Mouse (Mus musculus) liver, embryonic 13.5 days (tissue): ENCODE measurements around the gene Zp2. TPM values are rescaled to one million over a fixed set of nuclear protein-coding genes. Genes with fewer than 3 reads are reported as not detected.

ENCODE experiments used
- ATAC-seq: fragments of 200-750 bp; cut with Nextera tagmentation; 2 replicates; pipeline ENCODE4 v1.8.0; 2017; ENCODE audit warnings: low read depth, mild to moderate bottlenecking, moderate number of reproducible peaks, moderate library complexity
- DNase-seq: peaks from one replicate; pipeline ENCODE4 v3.0.0; 2022
- H3K27ac ChIP-seq: fragments of 300-500 bp; sonication (generic); 2 replicates; pipeline ENCODE4 v1.5.1; 2015; ENCODE audit warnings: moderate library complexity, mild to moderate bottlenecking, inconsistent platforms
- H3K27me3 ChIP-seq: fragments of 300-500 bp; sonication (generic); 2 replicates; pipeline ENCODE4 v1.6.1; 2015; ENCODE audit warnings: mild to moderate bottlenecking, inconsistent platforms
- H3K36me3 ChIP-seq: fragments of 300-500 bp; sonication (generic); 2 replicates; pipeline ENCODE4 v1.6.1; 2015; ENCODE audit warnings: mild to moderate bottlenecking, inconsistent platforms
- H3K4me1 ChIP-seq: fragments of 300-500 bp; sonication (generic); replicated peaks from 2 replicates; pipeline ENCODE4 v1.6.1; 2015; ENCODE audit warnings: inconsistent platforms
- H3K4me2 ChIP-seq: fragments of 300-500 bp; sonication (generic); 2 replicates; pipeline ENCODE4 v1.6.1; 2015; ENCODE audit warnings: inconsistent platforms, mild to moderate bottlenecking, moderate library complexity
- H3K4me3 ChIP-seq: fragments of 300-500 bp; sonication (generic); replicated peaks from 2 replicates; pipeline ENCODE4 v1.5.1; 2015; ENCODE audit warnings: mild to moderate bottlenecking, inconsistent platforms
- H3K9ac ChIP-seq: fragments of 300-500 bp; sonication (generic); 2 replicates; pipeline ENCODE4 v1.6.1; 2015; ENCODE audit warnings: mild to moderate bottlenecking, inconsistent platforms
- H3K9me3 ChIP-seq: fragments of 300-500 bp; sonication (generic); replicated peaks from 2 replicates; pipeline ENCODE4 v1.6.1; 2016; ENCODE audit warnings: inconsistent platforms
- WGBS: fragments of 180-500 bp; shearing (Covaris S2); methylation state at CpG from one replicate; pipeline ENCODE4 v1.1.7; 2015; ENCODE audit not compliant: insufficient replicate concordance; 5-methylcytosine and 5-hydroxymethylcytosine counted together
- polyA plus RNA-seq: library from polyadenylated mRNA; unstranded; fragments of >200 nt; fragmentation: Nextera tagmentation; extraction: Ambion mirVana; gene quantifications from 2 replicates; pipeline ENCODE4 v1.2.1, GENCODE M21; 2015

Zp2 gene
- polyA plus RNA-seq, 1 experiment from 2014 or later, result not detected

DNA sequence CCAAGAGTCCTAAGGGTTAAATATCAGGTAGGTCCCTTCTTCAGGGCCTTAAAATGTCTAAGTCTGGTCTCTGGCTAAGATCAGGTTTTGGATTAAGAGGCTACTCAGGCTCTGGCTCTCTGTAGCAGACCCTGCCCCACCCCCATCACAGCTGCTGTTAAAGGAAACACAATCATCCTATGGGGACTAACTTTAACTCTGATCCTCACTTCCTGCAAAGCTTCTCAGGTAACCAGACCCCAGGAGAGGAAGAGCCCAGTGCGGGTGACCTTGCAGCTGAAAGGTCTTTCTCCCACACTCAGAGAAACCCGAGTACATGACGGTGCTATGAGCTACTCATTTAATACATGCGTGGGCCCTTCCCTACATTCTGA is 17.4 kb downstream of the Zp2 start:
- DNase-seq, result no peak
- Histone ChIP-seq H3K36me3 (no peaks in the 10 kb centered on the region), H3K27ac (no peak overlapping the region), H3K4me2 (no peak overlapping the region), H3K4me3 (no peak overlapping the region), H3K9me3 (no peaks in the 10 kb centered on the region), H3K9ac (no peak overlapping the region), H3K27me3 (no peaks in the 10 kb centered on the region), H3K4me1 (no peaks in the 10 kb centered on the region)
- 48% methylated on average over 4 of the region's 4 CpGs for WGBS
- ATAC-seq, result no peak

DNA sequence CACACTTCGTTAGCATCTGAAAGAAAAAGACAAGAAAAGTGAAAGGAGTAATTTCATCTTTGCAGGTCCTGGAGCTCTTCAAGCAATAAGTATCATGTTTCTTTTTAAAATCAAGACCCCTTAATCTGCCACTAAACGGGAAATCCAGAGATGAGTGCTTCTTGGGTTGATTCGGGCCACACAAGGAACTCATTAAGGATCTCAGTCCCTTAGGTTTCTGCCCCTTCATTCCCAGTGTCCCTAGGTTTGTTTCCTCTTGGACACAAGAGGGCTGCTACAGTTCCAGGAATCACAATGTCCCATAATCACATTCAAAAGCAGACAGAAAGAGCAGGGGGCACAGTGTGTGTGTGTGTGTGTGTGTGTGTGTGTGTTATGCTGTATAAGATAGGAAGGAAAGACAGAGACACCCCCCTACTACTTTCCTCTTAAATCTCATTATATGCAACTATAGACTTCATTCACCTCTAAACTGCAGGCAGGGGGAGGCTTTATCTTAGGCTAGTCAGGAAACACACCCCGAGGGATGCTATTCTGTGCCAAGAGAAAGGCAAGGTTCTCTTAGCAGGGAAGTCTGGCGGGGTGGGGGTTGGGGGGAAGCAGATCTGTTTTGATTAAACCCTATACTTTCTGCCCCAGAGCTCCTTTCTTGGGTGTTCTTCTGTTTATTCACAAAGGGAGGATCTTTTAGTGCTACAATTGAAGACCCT is 18.0 kb downstream of the Zp2 start:
- DNase-seq, result no peak
- H3K4me3 ChIP-seq, result no peak overlapping the region
- ATAC-seq, result no peak

DNA sequence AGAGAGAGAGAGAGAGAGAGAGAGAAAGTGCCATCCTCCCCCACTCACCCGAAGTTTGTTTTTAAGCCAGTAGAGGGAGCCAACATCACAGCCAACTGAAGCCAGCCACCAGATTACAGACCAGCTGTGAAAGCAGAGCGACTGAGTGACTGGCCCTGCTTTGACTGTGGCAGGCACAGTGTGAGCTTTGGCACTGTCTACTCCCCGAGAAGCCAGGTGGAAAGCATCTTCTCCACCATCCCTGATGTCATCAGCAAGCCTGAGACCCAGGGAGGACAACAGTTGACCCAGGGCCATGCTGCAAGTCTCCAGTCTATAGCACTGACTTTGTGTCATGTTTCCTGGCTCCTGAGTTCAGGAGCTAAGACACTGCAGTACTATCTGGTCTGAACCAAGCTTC is 20.2 kb downstream of the Zp2 start:
- DNase-seq, result no peak
- no peaks in the 10 kb centered on the region for H3K4me1 ChIP-seq
- no peaks in the 10 kb centered on the region for H3K27me3 ChIP-seq
- H3K27ac ChIP-seq, result no peak overlapping the region
- no peak overlapping the region for H3K4me3 ChIP-seq
- no peaks in the 10 kb centered on the region for H3K9me3 ChIP-seq
- 4% methylated on average over 3 of the region's 3 CpGs for WGBS
- no peak overlapping the region for H3K4me2 ChIP-seq
- ATAC-seq, result peak; percentile 60; the same call in 1 of the 2 replicates
- H3K9ac ChIP-seq, result no peak overlapping the region
- H3K36me3 ChIP-seq, result no peaks in the 10 kb centered on the region

More for the DNA sequence above, 18.0 kb downstream of the Zp2 start:
- no peak overlapping the region for H3K4me2 ChIP-seq
- 31% methylated on average over 5 of the region's 5 CpGs for WGBS
- H3K4me1 ChIP-seq, result no peaks in the 10 kb centered on the region
- H3K27me3 ChIP-seq, result no peaks in the 10 kb centered on the region
- H3K9ac ChIP-seq, result no peak overlapping the region
- no peaks in the 10 kb centered on the region for H3K9me3 ChIP-seq
- H3K27ac ChIP-seq, result no peak overlapping the region
- no peaks in the 10 kb centered on the region for H3K36me3 ChIP-seq

DNA sequence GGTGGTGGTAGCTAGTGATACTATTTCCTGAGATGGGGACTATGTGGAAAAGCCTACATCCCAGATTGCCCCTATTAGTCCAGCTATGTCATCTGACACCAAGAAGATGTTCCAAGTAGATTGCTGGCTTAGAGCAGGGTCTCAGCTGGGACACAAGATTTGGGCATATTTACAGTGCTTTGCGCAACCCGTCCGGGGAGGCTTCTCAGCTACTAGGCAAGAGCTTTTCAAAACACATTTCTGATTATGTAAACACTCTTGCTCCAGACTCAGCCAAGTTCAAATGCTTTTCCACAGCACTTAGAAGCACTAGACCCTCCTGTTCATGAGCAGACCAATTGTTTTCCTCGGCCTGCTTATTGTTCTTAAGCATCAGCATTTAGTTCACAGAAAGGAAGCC is 21.3 kb downstream of the Zp2 start:
- no peak overlapping the region for H3K4me3 ChIP-seq
- ATAC-seq, result no peak
- WGBS, result 76% methylated on average over 4 of the region's 4 CpGs
- H3K4me1 ChIP-seq, result no peaks in the 10 kb centered on the region
- H3K4me2 ChIP-seq, result no peak overlapping the region
- no peak overlapping the region for H3K27ac ChIP-seq
- no peaks in the 10 kb centered on the region for H3K27me3 ChIP-seq
- no peak for DNase-seq
- H3K9ac ChIP-seq, result no peak overlapping the region
- no peaks in the 10 kb centered on the region for H3K9me3 ChIP-seq
- no peaks in the 10 kb centered on the region for H3K36me3 ChIP-seq

DNA sequence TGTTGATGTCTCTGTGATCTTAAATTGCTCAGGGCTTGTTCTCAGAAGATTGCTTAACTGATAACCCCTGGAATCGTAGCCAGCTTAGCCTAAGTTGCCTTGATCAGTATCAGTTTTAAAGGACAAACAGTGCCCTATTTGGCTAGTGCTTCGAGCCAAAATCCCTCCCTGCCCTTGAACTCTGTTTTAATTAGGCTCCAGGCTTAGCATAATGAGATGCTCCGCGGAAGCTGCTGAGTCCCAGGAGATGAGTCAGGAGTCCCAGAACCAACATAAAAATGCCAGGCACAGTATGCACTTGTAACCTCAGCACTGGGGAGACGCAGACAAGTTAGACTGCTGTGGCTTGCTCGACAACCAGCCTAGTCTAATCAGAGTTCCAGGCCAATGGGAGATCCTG is 27.6 kb downstream of the Zp2 start:
- WGBS, result 56% methylated on average over 6 of the region's 6 CpGs
- Histone ChIP-seq H3K36me3 (no peaks in the 10 kb centered on the region), H3K4me2 (no peak overlapping the region), H3K27me3 (no peaks in the 10 kb centered on the region), H3K9me3 (no peaks in the 10 kb centered on the region), H3K4me3 (no peak overlapping the region), H3K27ac (no peak overlapping the region), H3K9ac (no peak overlapping the region), H3K4me1 (no peaks in the 10 kb centered on the region)
- ATAC-seq (no peak), DNase-seq (no peak)

DNA sequence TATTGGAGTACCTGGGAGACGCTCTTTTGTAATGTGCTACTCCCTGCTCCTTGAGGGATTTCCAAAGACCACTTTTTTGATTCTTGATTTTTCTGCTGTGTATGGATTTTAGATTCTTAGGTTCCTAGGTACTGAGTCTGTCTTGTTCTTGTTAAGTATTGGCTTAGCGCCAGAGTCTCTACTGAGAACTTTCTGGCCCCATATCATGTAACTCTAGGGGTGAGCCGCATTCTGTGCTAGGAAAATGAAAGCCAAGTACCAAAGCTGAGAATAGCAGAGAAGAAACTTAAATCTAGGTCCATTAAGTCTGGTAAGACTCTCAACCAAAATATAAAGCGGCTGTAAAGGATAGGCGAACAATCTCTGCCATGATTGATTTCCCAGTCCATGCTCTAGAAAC is 28.1 kb downstream of the Zp2 start:
- Histone ChIP-seq H3K4me3 (no peak overlapping the region), H3K9me3 (no peaks in the 10 kb centered on the region), H3K27me3 (no peaks in the 10 kb centered on the region), H3K4me2 (no peak overlapping the region), H3K27ac (no peak overlapping the region), H3K9ac (no peak overlapping the region), H3K4me1 (no peaks in the 10 kb centered on the region), H3K36me3 (no peaks in the 10 kb centered on the region)
- ATAC-seq, result no peak
- DNase-seq, result no peak
- 79% methylated on average over 5 of the region's 5 CpGs for WGBS

DNA sequence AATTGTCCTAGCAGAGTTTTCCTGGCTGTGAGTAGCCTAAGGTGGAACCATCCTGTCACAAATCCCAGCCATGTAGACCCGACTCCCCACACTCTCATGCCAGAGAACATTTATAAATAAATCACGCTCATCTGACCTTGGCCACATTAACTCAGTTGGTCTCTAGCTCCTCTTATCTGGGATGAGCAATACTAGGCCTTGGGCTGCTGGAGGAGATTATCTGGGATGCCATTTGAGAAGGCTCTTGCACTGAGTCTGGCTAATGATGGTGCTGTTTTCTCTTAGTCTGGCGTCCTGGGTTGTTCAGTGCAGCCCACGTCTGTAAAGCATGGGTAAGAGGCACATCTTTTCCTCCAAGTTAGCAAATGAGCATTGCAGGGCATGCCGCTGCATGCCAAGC is 35.4 kb downstream of the Zp2 start:
- ATAC-seq, result no peak
- no peak overlapping the region for H3K4me2 ChIP-seq
- no peaks in the 10 kb centered on the region for H3K36me3 ChIP-seq
- no peak overlapping the region for H3K27ac ChIP-seq
- H3K9me3 ChIP-seq, result no peaks in the 10 kb centered on the region
- no peaks in the 10 kb centered on the region for H3K27me3 ChIP-seq
- no peak overlapping the region for H3K4me3 ChIP-seq
- no peak overlapping the region for H3K9ac ChIP-seq
- WGBS, result 48% methylated on average over 5 of the region's 5 CpGs
- no peak for DNase-seq
- no peaks in the 10 kb centered on the region for H3K4me1 ChIP-seq

DNA sequence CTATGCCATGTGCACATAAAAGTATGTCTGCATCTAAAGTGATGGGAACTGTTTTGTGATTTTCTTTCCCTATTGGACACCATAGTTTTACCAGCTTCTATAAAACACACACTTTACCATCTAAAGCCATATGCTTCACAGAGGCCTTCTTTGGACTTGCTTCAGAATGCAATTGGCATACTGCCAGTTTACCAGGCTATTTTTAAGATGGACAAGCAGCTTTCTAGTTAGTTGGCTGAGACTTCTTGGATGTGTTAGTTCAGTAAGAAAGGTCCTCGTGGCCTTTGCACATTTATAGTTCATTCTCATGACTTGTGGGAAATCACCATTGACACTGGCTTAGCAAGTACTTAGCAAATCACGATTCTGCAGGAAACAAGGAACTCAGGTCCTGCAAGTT is 38.7 kb downstream of the Zp2 start:
- Histone ChIP-seq H3K27me3 (peaks cover 8% of the 10 kb centered on the region; the same call in 1 of the 2 replicates), H3K4me3 (no peak overlapping the region), H3K36me3 (no peaks in the 10 kb centered on the region), H3K9me3 (no peaks in the 10 kb centered on the region), H3K4me1 (peaks cover 8% of the 10 kb centered on the region), H3K27ac (no peak overlapping the region), H3K9ac (no peak overlapping the region), H3K4me2 (no peak overlapping the region)
- no peak for ATAC-seq
- 49% methylated on average over 2 of the region's 2 CpGs for WGBS
- DNase-seq, result no peak

DNA sequence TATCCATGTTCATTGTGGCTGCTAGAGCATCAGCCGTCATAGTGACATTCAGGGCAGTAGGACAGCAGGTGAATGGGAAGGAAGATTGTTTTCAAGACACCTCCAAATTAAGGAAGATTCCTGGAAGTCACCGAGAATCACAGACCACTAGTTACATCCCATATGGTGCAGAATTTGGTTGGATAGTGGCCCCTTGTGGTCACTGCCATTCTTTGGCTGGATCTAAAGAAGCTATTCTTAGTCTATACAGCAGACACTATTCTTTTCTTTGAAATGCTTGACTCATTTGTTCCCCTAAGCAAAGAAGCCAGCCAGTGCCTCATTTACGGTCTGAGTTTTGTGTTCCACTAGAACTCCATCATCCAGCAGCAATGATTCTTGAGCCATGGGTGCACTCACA is 40.1 kb downstream of the Zp2 start:
- no peak overlapping the region for H3K27ac ChIP-seq
- peaks cover 8% of the 10 kb centered on the region; the same call in 1 of the 2 replicates for H3K27me3 ChIP-seq
- H3K4me2 ChIP-seq, result no peak overlapping the region
- 64% methylated on average over 3 of the region's 3 CpGs for WGBS
- no peaks in the 10 kb centered on the region for H3K9me3 ChIP-seq
- H3K9ac ChIP-seq, result no peak overlapping the region
- DNase-seq, result no peak
- no peaks in the 10 kb centered on the region for H3K36me3 ChIP-seq
- no peak overlapping the region for H3K4me3 ChIP-seq
- H3K4me1 ChIP-seq, result peaks cover 8% of the 10 kb centered on the region
- ATAC-seq, result no peak

DNA sequence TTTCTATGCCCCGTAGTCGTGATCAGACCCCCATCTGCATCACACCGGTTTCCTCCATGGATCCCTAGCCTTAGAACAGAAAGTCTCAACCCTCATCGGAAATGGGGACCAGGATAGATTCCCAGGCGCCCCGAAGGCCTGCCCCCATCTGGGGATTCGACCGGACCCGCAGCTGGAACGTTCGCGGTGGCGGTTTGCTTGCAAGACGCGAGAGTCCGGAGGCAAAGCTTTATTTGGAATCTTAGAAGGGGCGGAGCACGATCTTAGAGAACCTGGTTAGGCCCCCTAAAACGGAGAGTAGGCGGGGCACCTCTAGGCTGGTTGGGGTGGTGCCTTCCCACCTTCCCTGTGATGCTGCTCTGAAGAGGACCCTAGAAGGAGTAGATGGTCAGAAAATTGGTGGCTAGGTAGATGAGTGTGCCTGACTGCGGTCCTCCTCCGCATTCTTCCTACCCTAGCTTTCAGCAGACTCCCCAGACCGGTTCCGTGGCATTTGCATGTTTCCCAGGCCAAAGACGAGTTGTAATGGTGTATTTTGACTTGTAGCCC is 42.0 kb downstream of the Zp2 start:
- no peak for DNase-seq
- no peak for ATAC-seq
- H3K36me3 ChIP-seq, result no peaks in the 10 kb centered on the region
- peak overlapping the region; percentile 42; the same call in 1 of the 2 replicates for H3K9ac ChIP-seq
- H3K4me1 ChIP-seq, result peaks cover 8% of the 10 kb centered on the region
- no peak overlapping the region for H3K27ac ChIP-seq
- no peaks in the 10 kb centered on the region for H3K9me3 ChIP-seq
- WGBS, result 7% methylated on average over 25 of the region's 25 CpGs
- H3K27me3 ChIP-seq, result peaks cover 8% of the 10 kb centered on the region; the same call in 1 of the 2 replicates
- H3K4me3 ChIP-seq, result peak overlapping the region; percentile 59
- peak overlapping the region; percentile 77 for H3K4me2 ChIP-seq

DNA sequence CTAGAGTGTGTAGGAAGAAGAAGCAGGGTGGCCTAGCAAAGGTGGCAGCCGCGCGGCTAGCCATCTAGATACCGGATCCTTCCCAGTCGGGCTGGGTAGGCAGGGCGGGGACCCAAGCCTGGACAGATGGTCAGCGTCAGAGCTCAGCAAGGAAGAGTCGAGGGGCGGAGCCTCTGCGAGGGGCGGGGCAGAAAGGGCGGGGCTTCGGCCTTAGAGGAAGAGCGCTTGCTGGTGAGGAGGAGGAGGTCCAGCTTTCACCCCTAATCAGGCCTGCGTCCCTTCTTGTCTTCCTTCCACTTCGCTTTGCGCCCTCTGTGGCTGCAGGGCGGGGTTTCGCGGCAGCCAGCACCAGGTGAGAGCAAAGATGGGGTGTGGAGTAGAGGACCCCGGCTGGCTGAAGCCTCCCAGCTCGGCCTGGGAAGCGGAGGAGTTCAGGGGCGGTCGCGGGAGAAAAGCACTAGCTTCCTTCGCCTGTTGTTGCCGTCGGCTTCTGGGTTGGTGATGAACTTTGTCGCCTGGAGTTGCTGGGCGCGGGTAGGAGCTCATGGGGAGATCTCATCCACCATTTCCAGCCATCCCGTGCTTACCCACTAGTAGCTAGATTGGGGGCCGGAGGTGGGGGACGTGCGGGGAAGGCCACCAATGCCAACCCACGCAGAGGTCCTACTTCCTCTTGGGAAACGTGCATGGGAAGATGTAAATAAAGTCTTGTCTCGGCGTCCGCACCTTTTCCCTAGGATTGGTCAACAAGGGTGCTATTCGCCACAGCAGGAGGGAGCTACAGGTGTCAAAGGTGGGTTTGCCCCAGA is 42.7 kb downstream of the Zp2 start, which contains the start of gene Tmem159:
Gene Tmem159 (plus strand): TSS at position 190 of the 809 bp plus-strand sequence.
- Histone ChIP-seq H3K27ac (no peak within 1 kb of the TSS), H3K27me3 (peaks cover 8% of the 10 kb centered on the region; the same call in 1 of the 2 replicates), H3K9me3 (no peaks in the 10 kb centered on the region), H3K36me3 (no peaks in the 10 kb centered on the region), H3K9ac (peak within 1 kb of the TSS; percentile 42), H3K4me2 (peak within 1 kb of the TSS; percentile 77), H3K4me1 (peaks cover 8% of the 10 kb centered on the region), H3K4me3 (peak within 1 kb of the TSS; percentile 59)
- ATAC-seq, result peak; percentile 89
- 1% methylated on average over 42 of the region's 42 CpGs for WGBS
- DNase-seq, result peak; percentile 57
